Mouse (Mus musculus) bone marrow macrophage, adult 2 months (primary cell): ENCODE results near the gene Fam122a.

Experiments
- CTCF ChIP-seq: IDR thresholded peaks from 2 replicates; pipeline ENCODE4 v1.5.1; 2012; ENCODE audit warnings: low read depth, mild to moderate bottlenecking, low read length, moderate library complexity
- POLR2A ChIP-seq: IDR thresholded peaks from 2 replicates; pipeline ENCODE4 v1.6.1; 2012; ENCODE audit warnings: mild to moderate bottlenecking, low read depth, low read length, borderline replicate concordance

DNA sequence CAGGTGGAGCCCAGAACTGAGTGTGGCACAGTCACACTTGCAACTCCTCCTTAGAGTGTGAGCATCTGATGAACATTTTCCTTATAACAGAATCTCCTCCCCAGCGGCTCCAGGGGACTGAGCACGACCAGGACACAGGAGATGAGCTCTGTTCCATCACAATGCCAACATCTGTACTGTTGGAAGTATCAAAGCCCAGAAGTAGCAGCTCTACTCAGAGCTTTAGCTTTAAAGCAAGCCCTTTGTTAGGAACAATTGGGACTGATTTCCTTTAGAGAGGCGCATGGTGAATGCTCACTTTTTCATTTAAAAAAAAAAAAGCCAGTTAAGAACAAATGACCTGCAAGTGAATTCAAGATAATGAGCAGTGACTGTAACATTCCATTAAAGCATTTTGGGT is 14.7 kb upstream of the Fam122a start:
- no peak for TF ChIP-seq CTCF
- TF ChIP-seq POLR2A = no peak
